Mouse (Mus musculus): ENCODE data around the gene Atp8a2.
A peak's percentile ranks its signal among the peaks of the same experiment; 100 is the strongest.
"Not testable (repeated sequence)": the region's sequence is repeated elsewhere in the genome, so short reads cannot be mapped to it uniquely, and the experiment has no call there.

The Atp8a2 gene

DNA sequence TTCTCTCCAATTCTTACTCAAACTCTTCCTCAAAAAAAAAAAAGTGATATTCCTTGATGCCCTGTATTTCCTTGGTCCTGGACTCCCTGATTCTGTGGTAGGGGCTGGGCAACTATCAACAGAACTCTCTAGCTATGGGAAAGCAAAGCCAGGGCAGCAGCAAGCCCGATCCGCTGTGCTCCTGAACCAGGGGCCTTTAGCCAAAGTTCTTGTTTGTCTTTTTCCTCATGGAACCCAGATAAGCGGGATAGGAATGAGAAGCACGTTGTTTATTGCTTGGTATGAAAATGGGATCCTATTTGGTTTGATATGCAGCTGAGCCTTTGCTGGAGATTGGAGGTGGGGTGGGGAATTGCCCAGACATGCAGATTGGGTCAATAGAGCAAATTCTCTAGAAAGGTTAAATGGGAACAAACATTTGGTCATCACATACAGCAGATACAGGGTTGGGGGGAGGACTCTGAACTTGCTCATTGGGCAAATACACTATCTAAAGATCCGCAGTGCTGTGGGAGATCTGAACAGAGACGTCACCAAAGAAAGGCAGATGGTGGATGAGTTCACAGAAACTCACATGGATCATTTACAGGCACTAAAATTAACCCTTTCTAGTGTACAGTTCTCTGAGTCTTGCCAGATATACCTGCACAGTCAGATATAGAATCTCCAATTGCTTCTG is 353.6 kb downstream of the Atp8a2 start:
- no peak for DNase-seq (ENCODE audit: low spot score)

DNA sequence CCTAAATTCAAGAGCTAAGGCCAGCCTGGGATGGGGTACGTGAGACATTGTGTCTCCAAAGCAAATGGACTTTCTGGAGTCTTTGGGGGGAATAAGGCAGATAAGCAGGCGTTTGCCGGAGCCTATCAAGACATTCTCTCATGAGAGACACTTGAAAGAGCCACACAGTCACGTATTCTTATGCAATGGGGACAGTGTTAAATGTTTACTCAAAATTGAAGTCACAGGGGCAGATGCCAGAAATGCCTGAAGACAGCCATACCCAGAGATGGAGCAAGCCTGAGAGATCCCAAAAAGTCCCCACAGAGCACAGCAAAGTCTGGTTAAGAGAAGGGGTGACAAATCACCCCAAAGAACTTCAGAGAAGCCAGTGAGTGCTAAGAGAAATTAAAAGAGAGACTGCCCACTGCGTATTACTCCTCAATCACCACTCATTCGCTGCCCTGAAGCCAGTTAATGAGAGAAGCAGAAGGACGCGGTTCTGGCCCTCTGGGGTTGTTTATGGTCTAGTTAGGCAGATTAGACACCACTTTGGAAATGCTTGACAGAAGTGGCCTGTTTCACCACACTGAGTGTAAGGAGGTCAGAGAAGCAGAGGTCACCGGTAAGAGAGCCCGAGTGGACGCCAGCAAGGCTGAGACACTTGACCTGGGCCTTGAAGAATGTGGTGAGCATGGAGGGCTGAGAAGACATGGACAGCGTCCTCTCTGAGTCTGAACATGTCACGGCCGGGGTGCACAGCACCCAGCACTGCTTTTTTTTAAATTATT is 356.8 kb downstream of the Atp8a2 start:
- no peak for DNase-seq (ENCODE audit: low spot score)

DNA sequence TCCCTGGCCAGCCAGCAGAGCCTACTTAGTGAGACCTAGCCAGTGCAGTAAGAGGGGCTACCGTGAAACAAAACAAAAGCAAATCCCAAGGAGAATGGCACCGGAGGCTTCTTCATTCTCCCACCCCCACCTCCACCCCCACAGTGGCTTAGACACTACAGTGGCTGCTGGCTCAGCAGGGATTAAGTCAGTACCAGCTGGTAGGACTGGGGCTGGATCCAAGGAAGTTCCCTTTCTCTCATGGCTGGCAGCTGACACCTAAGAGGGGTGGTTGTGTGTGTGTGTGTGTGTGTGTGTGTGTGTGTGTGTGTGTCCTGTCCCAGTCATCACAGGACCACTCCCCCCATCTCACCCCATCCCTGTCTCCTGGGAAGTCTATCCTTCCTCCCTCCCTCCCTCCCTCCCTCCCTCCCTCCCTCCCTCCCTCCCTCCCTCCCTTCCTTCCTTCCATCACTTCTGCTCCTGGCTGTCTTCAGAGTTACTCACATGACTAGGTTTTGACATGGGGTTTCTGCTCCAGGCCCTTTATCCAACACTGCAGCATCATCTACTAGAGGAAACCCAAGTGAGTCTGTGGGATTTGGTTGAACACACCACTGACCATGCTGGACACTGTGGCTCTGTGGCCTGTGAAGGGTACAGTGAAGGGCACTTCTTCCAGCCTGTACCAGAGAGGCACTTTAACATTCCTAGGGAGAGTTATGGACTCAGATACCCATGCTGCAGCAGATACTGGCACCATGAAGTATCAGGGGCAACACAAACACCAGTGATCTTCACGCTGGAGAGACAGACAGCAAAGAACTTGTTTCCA is 358.3 kb downstream of the Atp8a2 start:
- DNase-seq (ENCODE audit: low spot score): not testable (repeated sequence)

DNA sequence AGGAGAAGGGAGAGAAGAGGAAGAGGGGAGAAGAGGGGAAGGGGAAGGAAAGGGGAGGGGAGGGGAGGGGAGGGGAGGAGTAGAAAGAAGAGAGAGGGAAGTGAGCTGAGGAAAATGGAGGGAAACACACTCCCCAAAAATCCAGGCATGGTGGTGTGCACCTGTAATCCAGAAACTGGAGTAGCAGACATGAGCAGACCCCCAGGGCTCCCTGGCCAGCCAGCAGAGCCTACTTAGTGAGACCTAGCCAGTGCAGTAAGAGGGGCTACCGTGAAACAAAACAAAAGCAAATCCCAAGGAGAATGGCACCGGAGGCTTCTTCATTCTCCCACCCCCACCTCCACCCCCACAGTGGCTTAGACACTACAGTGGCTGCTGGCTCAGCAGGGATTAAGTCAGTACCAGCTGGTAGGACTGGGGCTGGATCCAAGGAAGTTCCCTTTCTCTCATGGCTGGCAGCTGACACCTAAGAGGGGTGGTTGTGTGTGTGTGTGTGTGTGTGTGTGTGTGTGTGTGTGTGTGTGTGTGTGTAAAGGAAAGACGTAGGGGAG is 359.2 kb downstream of the Atp8a2 start:
- DNase-seq (ENCODE audit: low spot score): not testable (repeated sequence)

DNA sequence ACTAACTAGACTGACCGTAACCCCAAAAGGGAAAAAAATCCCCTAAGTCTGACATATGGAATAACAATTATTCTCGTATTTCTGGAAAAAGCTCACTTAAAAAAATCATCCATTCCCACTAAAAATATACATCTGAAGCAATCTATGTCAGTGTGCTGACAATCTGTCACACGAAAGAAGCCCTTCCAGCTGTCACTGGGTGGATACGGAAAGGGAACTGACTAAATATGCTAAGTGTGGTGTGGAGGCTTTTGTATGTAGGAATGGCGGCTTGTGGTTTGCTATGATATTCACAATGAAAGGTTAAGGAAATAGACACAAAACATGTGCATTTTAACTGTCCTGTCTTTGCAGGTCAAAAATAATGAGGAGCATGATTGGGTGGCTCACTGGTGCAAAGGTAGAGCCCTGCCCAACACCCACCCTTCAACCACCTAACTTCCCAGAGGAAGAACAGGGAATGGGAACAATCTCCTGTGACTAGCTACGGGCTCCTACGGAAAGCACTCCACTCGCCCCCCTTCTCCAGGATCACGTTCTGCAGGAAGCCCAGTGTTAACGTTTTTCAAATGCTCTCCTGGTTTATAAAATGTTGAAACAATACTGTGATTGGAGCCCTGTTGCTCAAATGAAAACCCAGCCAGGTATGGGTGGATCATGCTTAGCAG is 360.0 kb downstream of the Atp8a2 start:
- no peak for DNase-seq (ENCODE audit: low spot score)

DNA sequence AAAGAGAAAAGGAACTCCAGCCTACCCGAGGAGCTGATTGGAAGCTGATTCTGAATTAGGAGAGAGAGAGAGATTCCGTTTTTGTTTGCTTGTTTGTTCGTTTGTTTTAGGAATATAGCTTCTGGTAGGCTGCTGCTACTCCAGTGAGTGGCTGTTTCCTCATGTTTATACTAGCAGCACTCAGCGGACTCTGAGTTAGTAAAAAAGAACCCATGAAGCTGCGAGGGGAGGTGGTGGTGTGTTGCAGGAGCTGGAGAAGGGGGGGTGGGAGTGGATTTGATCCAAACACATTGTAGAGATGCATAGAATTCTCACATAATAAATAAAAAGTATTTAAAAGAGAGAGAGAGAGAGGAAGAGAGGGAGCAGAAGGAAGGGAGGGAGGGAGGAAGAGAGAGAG is 367.4 kb downstream of the Atp8a2 start:
- DNase-seq (ENCODE audit: low spot score): no peak

DNA sequence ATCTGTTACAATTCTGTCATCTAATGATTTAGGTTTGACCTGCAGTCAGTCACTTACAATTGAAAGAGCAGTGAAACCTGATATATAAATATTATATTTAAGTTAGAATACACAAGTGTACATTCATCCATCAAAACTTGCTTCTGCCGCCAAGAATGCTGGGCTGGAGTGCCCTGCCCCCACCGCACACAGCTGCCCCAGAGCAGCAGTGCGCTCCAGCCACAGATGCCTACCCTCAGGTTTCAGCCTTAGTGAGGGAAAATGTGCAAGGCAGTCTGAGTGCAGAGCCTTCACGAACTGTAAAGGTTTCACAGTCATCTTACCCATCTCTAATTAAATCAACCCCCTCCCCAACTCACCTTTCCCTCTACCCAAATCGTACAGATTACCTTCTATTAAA is 369.6 kb downstream of the Atp8a2 start:
- DNase-seq (ENCODE audit: low spot score): no peak

DNA sequence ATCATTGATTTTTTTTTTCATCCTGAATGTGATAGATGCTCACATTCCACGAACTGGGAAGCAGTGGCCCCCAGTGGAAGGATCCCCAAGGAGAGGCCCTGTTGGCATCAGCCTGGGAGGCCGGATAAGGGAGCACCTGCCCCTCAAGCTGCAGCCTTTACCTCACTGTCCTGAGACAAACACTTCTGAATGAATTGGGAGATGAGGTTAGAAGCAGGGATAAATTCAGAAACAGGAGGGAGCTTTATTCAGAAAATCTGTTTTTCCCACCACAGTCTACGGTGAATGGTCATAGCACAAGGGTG is 376.9 kb downstream of the Atp8a2 start:
- no peak for DNase-seq (ENCODE audit: low spot score)

DNA sequence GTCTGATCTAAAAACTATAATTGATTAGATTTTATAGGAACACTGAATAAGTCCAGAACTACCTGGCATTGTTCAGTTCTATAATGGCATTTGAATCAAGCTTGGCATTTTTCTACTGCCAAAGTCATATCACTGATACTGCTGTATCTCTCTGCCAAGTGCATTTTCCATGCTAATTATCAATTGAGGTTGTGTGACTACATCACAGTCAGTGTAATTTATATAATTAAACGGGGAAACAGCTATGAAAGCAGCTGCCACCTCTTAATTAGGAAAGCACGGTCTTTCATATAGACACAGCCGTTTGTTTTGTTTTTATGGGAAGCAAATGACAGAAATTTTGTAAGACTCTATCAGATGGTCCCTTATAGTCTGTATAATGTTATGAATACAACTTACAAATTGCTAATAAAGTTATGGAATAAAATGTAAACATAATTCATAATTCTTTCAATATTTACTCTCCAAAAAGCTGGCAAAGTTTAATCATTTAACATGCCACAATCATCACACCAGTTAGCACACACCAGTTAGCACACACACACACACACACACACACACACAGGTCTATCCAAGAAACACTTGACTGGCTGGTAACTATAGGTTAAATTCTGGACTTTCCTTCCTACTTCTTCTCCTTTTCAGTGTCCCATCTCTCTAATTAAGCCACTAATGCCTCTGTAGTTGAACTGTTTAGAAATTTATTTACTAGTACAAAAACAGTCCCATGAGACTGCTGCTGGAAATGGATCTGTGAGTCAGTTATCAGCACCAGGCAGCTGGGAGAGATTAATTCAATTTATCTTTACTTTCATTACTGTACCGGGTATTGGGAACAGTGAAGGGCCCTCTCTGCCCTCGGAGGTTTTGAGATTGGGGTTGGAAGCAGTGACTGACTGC is 377.5 kb downstream of the Atp8a2 start:
- no peak for DNase-seq (ENCODE audit: low spot score)

DNA sequence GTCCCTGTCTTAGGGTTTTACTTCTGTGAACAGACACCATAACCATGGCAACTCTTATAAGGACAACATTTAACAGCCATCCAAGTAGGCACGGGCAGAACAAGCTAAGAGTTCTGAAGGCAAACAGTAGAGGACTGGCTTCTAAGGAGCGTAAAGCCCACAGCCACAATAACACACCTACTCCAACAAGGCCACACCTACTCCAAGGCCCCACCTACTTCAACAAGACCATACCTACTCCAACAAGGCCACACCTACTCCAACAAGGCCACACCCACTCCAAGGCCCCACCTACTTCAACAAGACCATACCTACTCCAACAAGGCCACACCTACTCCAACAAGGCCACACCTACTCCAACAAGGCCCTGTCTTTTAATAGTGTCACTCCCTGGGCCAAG is 386.7 kb downstream of the Atp8a2 start:
- not testable (repeated sequence) for DNase-seq (ENCODE audit: low spot score)

DNA sequence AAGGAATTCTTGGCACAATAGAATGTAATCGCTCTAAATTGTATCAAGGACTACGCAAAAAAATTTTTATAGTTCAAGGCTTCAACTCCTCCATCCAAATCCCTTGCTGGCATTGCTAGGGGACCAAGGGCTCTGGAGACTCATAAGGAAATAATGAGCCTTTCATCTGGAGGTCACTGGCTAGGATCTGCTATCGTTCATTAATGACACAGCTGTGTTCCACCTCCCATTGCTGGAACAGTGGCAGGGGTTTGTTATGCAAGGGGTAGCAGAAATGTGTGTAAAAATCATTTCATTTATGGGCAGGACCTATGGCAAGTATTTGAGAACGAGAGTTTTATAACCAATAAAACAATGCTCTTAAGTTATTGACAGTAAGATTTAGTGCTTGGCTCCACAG is 387.2 kb downstream of the Atp8a2 start:
- DNase-seq (ENCODE audit: low spot score): no peak

DNA sequence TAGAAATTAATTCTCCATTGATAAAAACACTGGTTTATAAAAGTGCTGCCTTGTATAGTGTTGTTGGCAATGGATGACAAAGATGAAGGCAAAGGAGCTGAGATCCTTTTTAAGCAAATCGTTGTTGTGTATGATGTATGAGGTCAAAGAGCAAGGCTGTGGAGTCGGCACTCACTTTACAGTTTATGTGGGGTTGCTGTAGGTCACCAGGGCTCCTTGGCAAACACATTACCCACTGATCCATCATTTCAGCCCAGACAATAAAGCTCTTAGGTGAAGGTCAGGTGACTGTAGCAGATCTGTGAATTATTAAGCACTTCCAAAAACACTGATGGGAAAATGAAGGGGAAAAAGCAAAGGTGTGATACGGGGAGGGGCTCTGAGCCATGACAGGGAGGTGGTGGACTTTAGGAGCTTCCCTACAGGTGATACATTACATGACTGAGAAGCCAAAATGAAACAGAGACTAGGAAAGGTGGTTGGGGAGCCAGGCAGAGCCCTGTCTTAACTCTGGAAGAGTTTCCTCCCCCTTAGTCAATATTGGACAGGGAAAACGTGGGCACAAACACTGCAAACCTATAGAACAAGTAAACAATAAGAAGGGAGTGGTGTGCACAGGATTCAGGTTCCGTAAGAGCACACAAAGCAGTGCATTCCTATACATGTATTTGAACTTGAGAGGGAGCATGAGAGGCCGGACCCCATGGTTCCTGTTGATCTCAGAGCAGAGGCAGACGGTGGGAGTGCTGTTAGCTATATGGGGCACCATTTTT is 389.3 kb downstream of the Atp8a2 start:
- no peak for DNase-seq (ENCODE audit: low spot score)

DNA sequence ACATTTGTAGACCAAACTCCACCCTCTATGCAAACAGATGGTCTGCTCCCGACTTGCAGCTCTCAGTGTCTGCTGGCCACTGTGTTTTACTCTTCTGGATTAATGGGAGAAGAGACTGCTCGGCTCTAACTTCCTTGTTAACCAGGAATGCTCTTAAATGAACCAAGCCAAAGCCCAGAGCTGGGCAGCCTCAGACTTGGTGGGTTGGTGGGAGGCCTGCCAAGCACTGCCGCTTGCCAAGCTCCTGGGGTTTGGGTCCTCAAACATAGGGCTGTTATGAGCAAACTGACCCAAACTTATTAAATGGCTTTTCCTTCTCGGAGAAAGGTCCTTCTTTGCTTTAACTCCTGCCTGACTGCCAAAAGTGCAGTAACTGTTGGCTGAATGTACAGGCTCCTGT is 390.1 kb downstream of the Atp8a2 start:
- peak; percentile 3 for DNase-seq (ENCODE audit: low spot score)

DNA sequence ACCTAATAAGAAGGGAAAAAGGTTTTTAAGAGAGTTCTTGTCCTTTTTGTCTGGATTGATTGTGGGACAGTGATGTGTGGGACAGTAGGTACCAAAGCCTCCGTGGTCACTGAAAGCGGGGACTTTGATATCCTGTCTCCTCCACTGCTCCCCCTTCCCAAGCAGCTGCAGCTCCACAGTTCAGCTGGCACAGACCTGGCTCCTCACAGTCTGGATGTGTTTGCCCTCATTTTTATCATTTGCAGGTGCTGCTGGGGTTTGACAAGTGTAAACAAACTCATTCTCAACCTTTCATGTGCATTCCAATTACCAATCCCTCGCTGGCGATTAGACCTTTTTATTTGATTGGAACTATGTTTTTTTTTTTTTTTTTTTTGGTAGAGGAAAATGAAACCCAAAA is 390.8 kb downstream of the Atp8a2 start:
- DNase-seq (ENCODE audit: low spot score): no peak

DNA sequence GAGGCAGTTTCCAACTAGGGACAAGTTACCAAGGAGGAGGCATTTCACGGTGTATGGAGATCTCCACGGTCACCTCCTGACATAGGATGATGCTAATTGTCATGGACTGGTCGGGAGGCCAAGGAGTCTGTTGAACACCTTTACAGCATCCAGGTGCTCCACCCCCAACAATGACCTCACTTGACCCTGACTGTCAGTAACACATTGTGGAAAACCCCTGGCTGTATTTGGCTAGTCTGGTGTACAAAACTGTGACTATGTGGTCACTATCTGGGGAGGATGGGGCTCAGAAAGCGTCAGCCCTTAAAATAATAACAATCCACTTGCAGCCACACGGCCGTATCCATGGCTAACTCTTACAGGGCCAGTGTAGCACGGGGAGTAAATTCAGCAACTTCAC is 391.3 kb downstream of the Atp8a2 start:
- no peak for DNase-seq (ENCODE audit: low spot score)

DNA sequence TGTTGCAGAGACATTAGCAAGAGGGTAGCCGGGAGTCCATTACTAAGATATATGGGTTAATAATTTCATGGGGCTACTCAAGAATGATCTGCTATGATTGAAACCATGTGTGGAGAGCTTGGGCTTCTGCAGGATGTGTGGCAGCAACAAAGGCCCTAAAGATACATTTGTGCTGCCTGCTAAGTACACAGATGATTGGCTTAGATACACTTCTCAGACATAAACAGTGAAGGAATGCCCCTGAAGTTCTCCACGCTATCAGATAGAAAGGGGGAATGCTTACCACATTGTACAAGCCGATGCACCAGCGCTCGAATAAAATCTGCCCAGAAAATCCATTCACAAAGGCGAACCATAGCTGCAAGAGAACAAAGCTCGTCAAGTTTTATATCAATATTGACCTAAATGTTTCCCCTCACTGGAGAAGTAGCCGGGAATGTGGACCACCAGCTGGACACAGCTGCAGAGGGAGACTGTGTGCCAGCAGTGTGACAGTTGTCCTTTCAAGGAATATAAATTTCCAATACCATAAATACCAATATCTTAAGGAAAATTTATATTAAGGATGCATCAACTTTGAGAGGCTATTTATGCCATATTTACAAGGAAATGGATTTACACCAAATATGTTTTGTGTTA is 394.9 kb downstream of the Atp8a2 start:
- no peak for DNase-seq (ENCODE audit: low spot score)

DNA sequence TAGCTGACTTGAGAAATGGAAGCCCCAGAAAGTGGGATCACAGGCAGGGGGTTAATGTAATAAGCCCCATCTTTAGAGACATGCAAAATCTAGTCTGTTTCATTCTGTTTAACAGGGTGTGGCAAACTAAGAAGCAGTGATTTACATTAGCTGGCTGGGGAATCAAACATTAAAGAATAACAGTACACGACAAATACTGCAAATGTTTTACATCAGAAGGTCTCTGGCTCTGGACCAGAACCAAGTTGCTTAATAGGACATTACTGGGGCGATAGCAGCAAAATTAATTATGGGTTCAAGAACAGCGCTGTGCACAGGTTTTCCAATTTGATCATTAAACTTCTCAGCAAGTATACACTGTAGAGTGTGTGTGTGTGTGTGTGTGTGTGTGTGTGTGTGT is 397.5 kb downstream of the Atp8a2 start:
- DNase-seq (ENCODE audit: low spot score): no peak

DNA sequence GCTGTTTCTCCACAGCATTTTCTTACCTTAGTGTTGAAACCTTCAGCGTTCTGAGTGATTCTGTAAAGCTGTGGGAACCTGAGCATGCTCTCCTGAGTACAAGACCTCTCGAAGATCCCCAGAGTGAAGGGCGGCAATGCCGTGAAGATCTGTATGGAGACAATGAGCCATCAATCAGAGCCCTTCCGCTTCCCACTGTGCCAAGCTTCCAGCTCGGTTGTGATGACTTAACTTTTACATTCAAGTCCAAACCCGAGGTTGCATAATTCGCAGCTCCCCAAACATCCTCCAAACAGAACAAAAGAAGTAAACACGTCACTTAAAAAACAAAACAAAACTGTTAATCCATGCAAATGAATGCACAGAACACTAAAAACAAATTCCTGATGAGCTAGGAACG is 403.1 kb downstream of the Atp8a2 start:
- no peak for DNase-seq (ENCODE audit: low spot score)

DNA sequence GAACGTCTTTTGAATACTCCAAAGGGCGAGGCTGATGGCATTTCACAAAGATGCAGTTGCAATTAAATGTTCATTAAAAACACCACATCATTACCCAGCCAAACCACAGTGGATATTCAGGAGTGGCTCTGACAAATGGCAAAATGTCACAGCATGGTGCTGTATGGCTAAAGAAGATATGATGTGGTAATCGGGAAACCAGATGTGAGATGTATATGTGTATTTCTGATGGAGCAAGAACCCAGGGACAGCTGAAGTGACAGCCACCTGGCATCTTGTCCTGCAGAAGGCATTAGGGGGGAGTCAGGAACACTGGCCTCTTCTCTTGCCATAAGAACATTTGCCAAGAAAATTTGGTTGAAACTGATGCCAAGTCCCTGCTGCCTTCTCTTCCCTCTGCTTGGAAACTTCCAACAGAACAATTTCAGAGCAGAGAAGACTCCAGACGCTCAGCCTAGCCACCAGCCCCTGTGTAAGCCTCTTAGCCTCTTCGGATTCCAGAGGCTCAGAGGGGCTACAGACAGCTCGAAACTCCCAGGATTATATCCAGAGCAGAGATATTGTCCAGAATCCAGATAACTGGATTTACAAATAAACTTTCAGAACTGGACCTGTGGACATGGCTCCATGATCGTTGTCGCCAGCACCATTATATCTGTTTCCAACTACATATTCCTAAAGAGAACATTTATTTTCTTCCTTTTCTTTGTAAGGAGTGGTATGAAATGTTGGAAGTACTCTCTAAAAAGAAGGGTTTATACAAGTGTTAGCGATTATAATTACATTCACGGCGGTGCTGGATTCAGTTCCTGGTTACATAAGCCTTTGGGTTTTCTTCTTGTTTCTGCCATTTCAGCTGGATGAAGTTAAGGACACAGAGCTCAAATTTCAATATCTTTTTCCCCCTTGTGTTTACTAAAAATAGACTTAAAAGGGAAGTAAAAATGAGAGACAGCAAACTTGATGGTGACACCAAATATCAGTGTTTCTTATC is 413.3 kb downstream of the Atp8a2 start:
- DNase-seq (ENCODE audit: low spot score): no peak
